Mouse (Mus musculus) fibroblast of lung, adult 2 months (primary cell): ENCODE measurements around the gene Ufc1.

Experiments
- DNase-seq: peaks from one replicate; pipeline ENCODE4 v3.0.0-alpha.2; 2011; ENCODE audit warnings: low read depth

Ufc1 gene

GRCm38 (mm10) chr1:171287136-171288081, 7.4 kb downstream of the Ufc1 start, which contains the start of gene Usp21:
Gene Usp21 (minus strand): TSS chr1:171287991.
- DNase-seq: peak; percentile 70

GRCm38 (mm10) chr1:171286517-171286916, 8.3 kb downstream of the Ufc1 start:
- no peak for DNase-seq

- no peak for DNase-seq
Measured at GRCm38 (mm10) chr1:171285096-171285892, 9.5 kb downstream of the Ufc1 start.

GRCm38 (mm10) chr1:171284491-171284890, 10.3 kb downstream of the Ufc1 start:
- DNase-seq: no peak

- no peak for DNase-seq
Measured at GRCm38 (mm10) chr1:171283188-171284160, 11.3 kb downstream of the Ufc1 start.

- no peak for DNase-seq
Measured at GRCm38 (mm10) chr1:171282086-171282805, 12.6 kb downstream of the Ufc1 start.

- DNase-seq: no peak
Measured at GRCm38 (mm10) chr1:171281528-171281923, 13.3 kb downstream of the Ufc1 start.

GRCm38 (mm10) chr1:171280916-171281527, 13.8 kb downstream of the Ufc1 start, which contains the start of gene Ppox:
Gene Ppox (minus strand): TSS chr1:171281186.
- DNase-seq: peak; percentile 95

GRCm38 (mm10) chr1:171280250-171280915, 14.4 kb downstream of the Ufc1 start:
- DNase-seq: no peak

GRCm38 (mm10) chr1:171279721-171280120, 15.1 kb downstream of the Ufc1 start:
- DNase-seq: no peak

GRCm38 (mm10) chr1:171279012-171279705, 15.7 kb downstream of the Ufc1 start:
- no peak for DNase-seq

- DNase-seq: no peak
Measured at GRCm38 (mm10) chr1:171278436-171278835, 16.4 kb downstream of the Ufc1 start.

GRCm38 (mm10) chr1:171277736-171278135, 17.1 kb downstream of the Ufc1 start:
- no peak for DNase-seq

GRCm38 (mm10) chr1:171276110-171276748, 18.6 kb downstream of the Ufc1 start:
- DNase-seq: no peak

- DNase-seq: no peak
Measured at GRCm38 (mm10) chr1:171275144-171275734, 19.6 kb downstream of the Ufc1 start.

GRCm38 (mm10) chr1:171274171-171274570, 20.7 kb downstream of the Ufc1 start:
- no peak for DNase-seq

- DNase-seq: no peak
Measured at GRCm38 (mm10) chr1:171272086-171272485, 22.7 kb downstream of the Ufc1 start.

GRCm38 (mm10) chr1:171271622-171272021, 23.2 kb downstream of the Ufc1 start:
- DNase-seq: no peak
